Mouse (Mus musculus): ENCODE results near the gene Mms19.
A peak's percentile ranks its signal among the peaks of the same experiment; 100 is the strongest.

The Mms19 gene

DNA sequence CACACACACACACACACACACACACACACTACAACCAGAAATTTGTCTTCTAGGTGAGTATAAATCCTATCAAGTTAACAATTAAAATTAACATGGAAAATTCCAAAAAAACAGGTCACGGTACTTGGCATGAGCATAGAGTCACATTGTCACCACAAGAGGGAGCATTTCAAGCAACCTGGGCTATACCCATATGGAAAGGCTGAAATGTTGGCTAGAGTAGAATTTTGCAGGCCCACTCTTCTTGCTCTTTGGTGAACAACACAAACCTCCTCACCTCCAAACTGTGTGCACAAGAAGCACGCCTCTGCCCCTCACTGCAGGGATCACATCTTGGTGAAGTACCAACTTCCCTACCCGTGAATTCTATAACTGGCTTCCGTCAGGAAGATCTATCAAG lies 82.1 kb downstream of the Mms19 start:
- peak; percentile 77 for DNase-seq

DNA sequence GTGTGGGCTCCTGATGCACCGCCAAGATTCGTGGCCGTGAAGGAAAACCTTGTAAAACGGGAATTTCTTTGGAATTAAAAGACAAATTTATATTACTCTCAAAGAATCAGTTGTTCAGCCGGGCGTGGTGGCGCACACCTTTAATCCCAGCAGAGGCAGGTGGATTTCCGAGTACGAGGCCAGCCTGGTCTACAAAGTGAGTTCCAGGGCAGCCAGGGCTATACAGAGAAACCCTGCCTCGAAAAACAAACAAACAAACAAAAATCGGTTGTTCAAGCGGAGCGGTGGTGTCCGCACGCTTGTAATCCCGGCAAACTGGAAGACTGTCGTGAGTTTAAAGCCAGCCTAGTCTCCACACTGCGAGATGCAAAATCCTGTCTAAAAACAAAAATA lies 84.6 kb downstream of the Mms19 start:
- no peak for DNase-seq

- peak; percentile 96 for DNase-seq
Observed at GRCm38 (mm10) chr19:41895460-41896318, 85.3 kb downstream of the Mms19 start, which contains the start of gene Rrp12. TSS of gene Rrp12 (minus strand) at chr19:41896173.

DNA sequence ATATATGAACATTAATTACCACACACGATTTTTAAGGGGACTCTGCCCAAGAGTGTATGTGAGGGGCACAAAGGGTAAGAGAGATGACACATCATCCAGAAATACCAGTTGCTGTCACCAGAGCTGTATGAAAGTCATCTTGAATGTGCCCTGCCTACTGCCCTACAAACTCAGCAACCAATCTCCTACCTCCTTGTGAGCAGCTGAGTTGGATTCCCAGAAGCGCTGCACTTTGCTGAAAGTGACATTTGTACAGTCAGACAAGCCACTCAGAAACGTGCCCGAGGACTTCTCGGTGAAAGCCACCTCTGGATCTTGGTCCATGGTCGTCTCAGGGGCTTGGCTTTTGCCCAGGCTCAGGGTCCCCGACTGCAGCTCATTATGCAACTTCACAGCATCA lies 86.0 kb downstream of the Mms19 start:
- DNase-seq = no peak

All from retina, postnatal 1 day (tissue).